Mouse (Mus musculus) megakaryocyte progenitor cell, adult 5-6 weeks (primary cell): ENCODE measurements around the gene Shpk. TPM values are rescaled to one million over a fixed set of nuclear protein-coding genes. Genes with fewer than 3 reads are reported as not detected.

Experiments used
- ATAC-seq: replicated peaks from 2 replicates; pipeline ENCODE4 v1.8.0; 2016; ENCODE audit warnings: mild to moderate bottlenecking, moderate TSS enrichment, inconsistent platforms; ENCODE audit not compliant: poor library complexity
- total RNA-seq, 2 experiments: library from RNA; stranded (forward) in 1 of 2; stranded (reverse) in 1 of 2; fragments of 157-497, 149-512 nt in 1 of 2; fragments of 200-1000 nt in 1 of 2; gene quantifications; 2 replicates each; pipeline versions ENCODE4 v1.2.3 to v1.2.4; 2015 to 2017

Gene Shpk
- total RNA-seq (2015), result 1.7 and 1.8 TPM in 2 replicates
- total RNA-seq (2017), result 2.2 and 3.4 TPM in 2 replicates

GRCm38 (mm10) chr11:73199230-73199712 is at the start of gene Shpk:
Shpk (plus strand) TSS chr11:73199460.
- peak; percentile 94 for ATAC-seq

- no peak for ATAC-seq
Observed at GRCm38 (mm10) chr11:73155071-73155470, 44.2 kb upstream of the Shpk start.

- peak; percentile 70 for ATAC-seq
Observed at GRCm38 (mm10) chr11:73159957-73160810, 39.1 kb upstream of the Shpk start, which contains the start of gene P2rx5. P2rx5 (plus strand) TSS chr11:73160421.

GRCm38 (mm10) chr11:73160811-73161200 is 38.5 kb upstream of the Shpk start:
- ATAC-seq, result no peak

GRCm38 (mm10) chr11:73161616-73162015 is 37.6 kb upstream of the Shpk start:
- no peak for ATAC-seq

- 0 out of 2 replicates have a peak, but pooled peaks have one; percentile 35 for ATAC-seq
Observed at GRCm38 (mm10) chr11:73162284-73162683, 37.0 kb upstream of the Shpk start.

- ATAC-seq, result no peak
Observed at GRCm38 (mm10) chr11:73168071-73168470, 31.2 kb upstream of the Shpk start.

- ATAC-seq, result no peak
Observed at GRCm38 (mm10) chr11:73168576-73168975, 30.7 kb upstream of the Shpk start.

- peak; percentile 91 for ATAC-seq
Observed at GRCm38 (mm10) chr11:73169231-73169630, 30.0 kb upstream of the Shpk start.

- ATAC-seq, result no peak
Observed at GRCm38 (mm10) chr11:73172186-73172585, 27.1 kb upstream of the Shpk start.

GRCm38 (mm10) chr11:73175612-73176011 is 23.6 kb upstream of the Shpk start:
- peak; percentile 20; the same call in 1 of the 2 replicates for ATAC-seq

- ATAC-seq, result no peak
Observed at GRCm38 (mm10) chr11:73176186-73176585, 23.1 kb upstream of the Shpk start.

GRCm38 (mm10) chr11:73176608-73177508 is 22.4 kb upstream of the Shpk start, which contains the start of the genes Emc6 and Tax1bp3:
Emc6 (minus strand) TSS chr11:73177037.
Tax1bp3 (plus strand) TSS chr11:73177083.
- ATAC-seq, result peak; percentile 92

GRCm38 (mm10) chr11:73177509-73177875 is 21.8 kb upstream of the Shpk start:
- peak; percentile 55 for ATAC-seq

GRCm38 (mm10) chr11:73177895-73178294 is 21.4 kb upstream of the Shpk start:
- ATAC-seq, result no peak

GRCm38 (mm10) chr11:73185872-73186615 is 13.2 kb upstream of the Shpk start:
- ATAC-seq, result peak; percentile 64

- no peak for ATAC-seq
Observed at GRCm38 (mm10) chr11:73187231-73187630, 12.0 kb upstream of the Shpk start.

- peak; percentile 86 for ATAC-seq
Observed at GRCm38 (mm10) chr11:73193047-73193446, 6.2 kb upstream of the Shpk start.

GRCm38 (mm10) chr11:73194444-73194843 is 4.8 kb upstream of the Shpk start:
- no peak for ATAC-seq

GRCm38 (mm10) chr11:73198190-73198589 is 1.1 kb upstream of the Shpk start:
- ATAC-seq, result no peak
